Mouse (Mus musculus) embryonic fibroblast, embryonic 13.5 days (primary cell): ENCODE data around the gene Cd33.

Source experiments
- CTCF ChIP-seq: IDR thresholded peaks from 2 replicates; pipeline ENCODE4 v1.5.1; 2011; ENCODE audit warnings: mild to moderate bottlenecking, control low read depth, low read length, moderate library complexity, borderline replicate concordance; ENCODE audit not compliant: insufficient read depth
- POLR2A ChIP-seq: IDR thresholded peaks from 2 replicates; pipeline ENCODE4 v1.6.1; 2011; ENCODE audit warnings: low read depth, mild to moderate bottlenecking, control low read depth, low read length, moderate library complexity

GRCm38 (mm10) chr7:43488646-43489045 lies 55.6 kb downstream of the Cd33 start:
- no peak for TF ChIP-seq CTCF
- no peak for TF ChIP-seq POLR2A
